Mouse (Mus musculus) liver, postnatal 0 days (tissue): Measurements from ENCODE around the gene Kiz.

Experiments
- CTCF ChIP-seq: sonication (generic); IDR thresholded peaks from 2 replicates; pipeline ENCODE4 v1.5.1; 2016; ENCODE audit warnings: antibody characterized with exemption, low read depth
- EP300 ChIP-seq: IDR thresholded peaks from 2 replicates; pipeline ENCODE4 v1.6.1; 2016; ENCODE audit warnings: antibody characterized with exemption, low read depth, mild to moderate bottlenecking

GRCm38 (mm10) chr2:146984831-146985230 is 129.2 kb downstream of the Kiz start:
- TF ChIP-seq CTCF (no peak), EP300 (no peak)
